Mouse (Mus musculus) kidney, adult 2 months (tissue): ENCODE measurements around the gene Treml1. TPM values are rescaled to one million over a fixed set of nuclear protein-coding genes. Genes with fewer than 3 reads are reported as not detected.
A peak's percentile ranks its signal among the peaks of the same experiment; 100 is the strongest.

Experiments used
- DNase-seq: peaks from one replicate; pipeline ENCODE4 v3.0.0; 2021
- H3K27ac ChIP-seq: fragments of 200-500 bp; 2 replicates; pipeline ENCODE4 v1.5.1; 2012; ENCODE audit warnings: low read depth, low read length, control low read depth, inconsistent platforms; ENCODE audit not compliant: insufficient read depth
- H3K27me3 ChIP-seq: fragments of 200-500 bp; replicated peaks from 2 replicates; pipeline ENCODE4 v1.6.1; 2012; ENCODE audit warnings: mild to moderate bottlenecking, moderate library complexity, low read length, inconsistent platforms; ENCODE audit not compliant: control insufficient read depth, insufficient read depth
- H3K36me3 ChIP-seq: fragments of 200-500 bp; 2 replicates; pipeline ENCODE4 v1.6.1; 2012; ENCODE audit warnings: mild to moderate bottlenecking, moderate library complexity, low read length, inconsistent platforms; ENCODE audit not compliant: control insufficient read depth, insufficient read depth
- H3K4me1 ChIP-seq: fragments of 200-500 bp; 2 replicates; pipeline ENCODE4 v1.6.1; 2011; ENCODE audit warnings: low read length; ENCODE audit not compliant: control insufficient read depth, insufficient read depth
- H3K4me3 ChIP-seq: fragments of 200-500 bp; 2 replicates; pipeline ENCODE4 v1.5.1; 2011; ENCODE audit warnings: mild to moderate bottlenecking, low read depth, low read length, control low read depth; ENCODE audit not compliant: insufficient read depth
- CTCF ChIP-seq: fragments of 200-500 bp; conservative IDR thresholded peaks from 2 replicates; pipeline ENCODE4 v1.5.1; 2011; ENCODE audit warnings: low read depth, mild to moderate bottlenecking, control low read depth, low read length, moderate library complexity, mixed read lengths; ENCODE audit not compliant: insufficient read depth, insufficient read length
- POLR2A ChIP-seq: fragments of 200-500 bp; IDR thresholded peaks from one replicate; pipeline ENCODE4 v1.6.1; 2011; ENCODE audit warnings: low read depth, low read length, control low read depth
- WGBS: fragments of 180-500 bp; shearing (Covaris S2); methylation state at CpG from one replicate; pipeline ENCODE4 v1.1.7; 2018; 5-methylcytosine and 5-hydroxymethylcytosine counted together
- polyA plus RNA-seq: library from polyadenylated mRNA; depleted of rRNA; stranded (reverse); fragments of >200 nt; gene quantifications from 2 replicates; pipeline ENCODE4 v1.2.3, GENCODE M21; 2012

The Treml1 gene
- polyA plus RNA-seq, 1 experiment = 0.09 TPM

GRCm38 (mm10) chr17:48325638-48326037 is 34.1 kb upstream of the Treml1 start:
- Histone ChIP-seq H3K27me3 (no peaks in the 10 kb centered on the region), H3K4me1 (no peaks in the 10 kb centered on the region), H3K36me3 (no peaks in the 10 kb centered on the region), H3K4me3 (no peak overlapping the region), H3K27ac (no peak overlapping the region)
- no peak for DNase-seq
- TF ChIP-seq CTCF (no peak), POLR2A (no peak)
- 79% methylated on average over 11 of the region's 11 CpGs for WGBS

GRCm38 (mm10) chr17:48326656-48327055 is 33.1 kb upstream of the Treml1 start:
- no peak overlapping the region for H3K27ac ChIP-seq
- H3K4me3 ChIP-seq = no peak overlapping the region
- H3K27me3 ChIP-seq = no peaks in the 10 kb centered on the region
- no peak for DNase-seq
- H3K4me1 ChIP-seq = no peaks in the 10 kb centered on the region
- no peaks in the 10 kb centered on the region for H3K36me3 ChIP-seq
- no peak for TF ChIP-seq POLR2A
- TF ChIP-seq CTCF = no peak
- WGBS = 66% methylated on average over 4 of the region's 4 CpGs

- TF ChIP-seq CTCF (no peak), POLR2A (no peak)
- Histone ChIP-seq H3K4me1 (no peaks in the 10 kb centered on the region), H3K4me3 (no peak overlapping the region), H3K27ac (no peak overlapping the region), H3K27me3 (no peaks in the 10 kb centered on the region), H3K36me3 (no peaks in the 10 kb centered on the region)
- no peak for DNase-seq
- 82% methylated on average over 2 of the region's 2 CpGs for WGBS
Observed at GRCm38 (mm10) chr17:48332524-48332923, 27.2 kb upstream of the Treml1 start.

- no peaks in the 10 kb centered on the region for H3K4me1 ChIP-seq
- H3K4me3 ChIP-seq = no peak overlapping the region
- WGBS = 94% methylated on average over 4 of the region's 4 CpGs
- H3K36me3 ChIP-seq = no peaks in the 10 kb centered on the region
- no peak for TF ChIP-seq CTCF
- no peak overlapping the region for H3K27ac ChIP-seq
- H3K27me3 ChIP-seq = no peaks in the 10 kb centered on the region
- no peak for DNase-seq
Observed at GRCm38 (mm10) chr17:48334186-48334585, 25.5 kb upstream of the Treml1 start.

- WGBS = 4% methylated on average over 6 of the region's 6 CpGs
- peak; percentile 71 for DNase-seq
- TF ChIP-seq POLR2A = no peak
- TF ChIP-seq CTCF = peak; percentile 91
- Histone ChIP-seq H3K27ac (no peak overlapping the region), H3K4me1 (no peaks in the 10 kb centered on the region), H3K27me3 (no peaks in the 10 kb centered on the region), H3K4me3 (no peak overlapping the region), H3K36me3 (no peaks in the 10 kb centered on the region)
Observed at GRCm38 (mm10) chr17:48336857-48337256, 22.9 kb upstream of the Treml1 start.

- WGBS = 91% methylated on average over 1 of the region's 1 CpGs
- H3K36me3 ChIP-seq = no peaks in the 10 kb centered on the region
- no peaks in the 10 kb centered on the region for H3K27me3 ChIP-seq
- no peaks in the 10 kb centered on the region for H3K4me1 ChIP-seq
- H3K27ac ChIP-seq = no peak overlapping the region
- no peak for DNase-seq
- TF ChIP-seq CTCF (no peak), POLR2A (no peak)
- no peak overlapping the region for H3K4me3 ChIP-seq
Observed at GRCm38 (mm10) chr17:48340267-48340666, 19.4 kb upstream of the Treml1 start.

- Histone ChIP-seq H3K4me3 (no peak overlapping the region), H3K36me3 (no peaks in the 10 kb centered on the region), H3K27ac (no peak overlapping the region), H3K4me1 (no peaks in the 10 kb centered on the region), H3K27me3 (no peaks in the 10 kb centered on the region)
- TF ChIP-seq POLR2A (no peak), CTCF (no peak)
- 68% methylated on average over 3 of the region's 3 CpGs for WGBS
- DNase-seq = no peak
Observed at GRCm38 (mm10) chr17:48341947-48342346, 17.8 kb upstream of the Treml1 start.

- 86% methylated on average over 2 of the region's 2 CpGs for WGBS
- Histone ChIP-seq H3K36me3 (no peaks in the 10 kb centered on the region), H3K4me1 (no peaks in the 10 kb centered on the region), H3K27ac (no peak overlapping the region), H3K4me3 (no peak overlapping the region), H3K27me3 (no peaks in the 10 kb centered on the region)
- no peak for DNase-seq
- no peak for TF ChIP-seq CTCF
- no peak for TF ChIP-seq POLR2A
Observed at GRCm38 (mm10) chr17:48343065-48343464, 16.7 kb upstream of the Treml1 start.
